12 mouse cellular contexts compared by ENCODE assay signal in the genomic region with DNA sequence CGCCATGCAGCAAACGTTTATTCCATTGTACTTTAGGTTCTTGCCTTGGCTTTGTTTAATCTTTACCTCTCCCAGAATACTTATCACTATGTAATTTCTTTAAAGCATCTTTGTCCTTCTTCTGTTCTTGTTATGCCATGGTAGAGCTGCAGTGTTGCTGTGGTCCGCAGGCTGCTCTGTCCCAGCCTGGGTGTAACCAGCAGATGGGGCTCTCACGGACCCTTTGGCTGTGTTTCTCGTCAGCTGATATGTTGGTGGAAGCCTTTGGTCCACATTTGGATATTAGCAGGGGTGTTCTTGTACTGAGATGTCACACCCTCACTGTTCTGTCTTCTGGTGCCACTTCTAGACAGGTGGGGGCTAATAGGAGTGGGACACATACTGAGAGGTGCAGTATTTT.
DNase-seq lines count a peak whose midpoint lies in the region; TF ChIP-seq lines count a peak whose summit lies in the region.
"Had no signal": no experiment of that assay in that cellular context is flagged by ENCODE, and none has a peak within 500 bp of the region (broad histone marks: within the 10 kb centered on the region; RNA-seq: fewer than 3 reads in every experiment).

No protein-coding gene starts in this region.

- 56% methylated on average over 5 of the region's 5 CpGs for WGBS in embryonic facial prominence, embryonic 10.5 days

- H3K36me3 ChIP-seq in embryonic facial prominence, embryonic 10.5 days (replicated peaks), result no peaks in the 10 kb centered on the region
- H3K36me3 ChIP-seq: embryonic facial prominence, embryonic 13.5 days; limb, embryonic 12.5 days had no signal

- H3K4me1 ChIP-seq in embryonic facial prominence, embryonic 10.5 days, result no peaks in the 10 kb centered on the region
- H3K4me1 ChIP-seq: embryonic facial prominence, embryonic 13.5 days; limb, embryonic 12.5 days had no signal

- H3K4me3 ChIP-seq in layer of hippocampus, adult 2 months, result no peak overlapping the region
- H3K4me3 ChIP-seq in embryonic facial prominence, embryonic 10.5 days, result no peak overlapping the region
- H3K4me3 ChIP-seq: embryonic facial prominence, embryonic 13.5 days; limb, embryonic 12.5 days had no signal

- no peaks in the 10 kb centered on the region for H3K9me3 ChIP-seq in embryonic facial prominence, embryonic 10.5 days
- H3K9me3 ChIP-seq: embryonic facial prominence, embryonic 13.5 days; limb, embryonic 12.5 days had no signal

- TF ChIP-seq CTCF in layer of hippocampus, adult 2 months (conservative IDR thresholded peaks at IDR 0.05), result peak; percentile 55

- H3K27ac ChIP-seq in layer of hippocampus, adult 2 months, result no peak overlapping the region
- H3K27ac ChIP-seq in embryonic facial prominence, embryonic 10.5 days (replicated peaks), result no peak overlapping the region
- H3K27ac ChIP-seq: embryonic facial prominence, embryonic 13.5 days; limb, embryonic 12.5 days had no signal

- DNase-seq in cerebellum, postnatal 10 days, result peak; percentile 47 to 52
- DNase-seq in cerebellum, postnatal 4 days (ENCODE audit: low spot score in 2 of 2), result no peak
- no peak for DNase-seq in layer of hippocampus, adult 2 months (ENCODE audit: low spot score in 2 of 2)
- DNase-seq in layer of hippocampus, postnatal 36 days, result no peak
- peak; percentile 16 for DNase-seq in 416B (ENCODE audit: low read depth)
- peak; percentile 39 for DNase-seq in embryonic facial prominence, embryonic 10.5 days (ENCODE audit: low spot score)
- DNase-seq in gastrocnemius, postnatal 4 days (ENCODE audit: low spot score in 2 of 2), result no peak
- no peak for DNase-seq in urinary bladder, postnatal 4 days (ENCODE audit: low spot score in 2 of 2)
- DNase-seq: adrenal gland, adult 8-10 months; right cerebral cortex, postnatal 4 days had no signal

- H3K27me3 ChIP-seq in embryonic facial prominence, embryonic 10.5 days (replicated peaks; ENCODE audit: low read depth, poor library complexity, severe bottlenecking), result no peaks in the 10 kb centered on the region
- H3K27me3 ChIP-seq: embryonic facial prominence, embryonic 13.5 days had no signal

Comparison
In these comparisons a context has a peak if more than half of its experiments do, and no peak if none do; other contexts are left out.
1. DNase-seq: peak in cerebellum, postnatal 10 days (2 of 2), 416B (single experiment) and embryonic facial prominence, embryonic 10.5 days (single experiment); none in cerebellum, postnatal 4 days (0 of 2), layer of hippocampus, adult 2 months (0 of 2), layer of hippocampus, postnatal 36 days (0 of 2), gastrocnemius, postnatal 4 days (0 of 2) and urinary bladder, postnatal 4 days (0 of 2).